Mouse (Mus musculus) erythroblast, embryonic 14.5 days (primary cell): Measurements from ENCODE around the gene Hcn2. TPM values are rescaled to one million over a fixed set of nuclear protein-coding genes. Genes with fewer than 3 reads are reported as not detected.

Experiments used
- H3K27me3 ChIP-seq: 2 replicates; pipeline ENCODE4 v1.6.1; 2012; ENCODE audit warnings: inconsistent platforms; ENCODE audit not compliant: control insufficient read depth
- H3K36me3 ChIP-seq: 2 replicates; pipeline ENCODE4 v1.6.1; 2012; ENCODE audit warnings: mild to moderate bottlenecking, inconsistent platforms; ENCODE audit not compliant: control insufficient read depth
- H3K4me1 ChIP-seq: 2 replicates; pipeline ENCODE4 v1.6.1; 2012; ENCODE audit warnings: inconsistent platforms; ENCODE audit not compliant: control insufficient read depth
- H3K4me3 ChIP-seq: replicated peaks from 2 replicates; pipeline ENCODE3; 2012; ENCODE audit warnings: moderate library complexity, mild to moderate bottlenecking, inconsistent platforms
- H3K9me3 ChIP-seq: 2 replicates; pipeline ENCODE4 v1.6.1; 2012; ENCODE audit warnings: low read length, inconsistent platforms, mixed read lengths; ENCODE audit not compliant: control insufficient read depth
- GATA1 ChIP-seq: IDR thresholded peaks from 2 replicates; pipeline ENCODE4 v1.6.1; 2012; ENCODE audit warnings: low read length, inconsistent platforms, mixed read lengths
- TAL1 ChIP-seq: IDR thresholded peaks from 3 replicates; pipeline ENCODE4 v1.6.1; 2012; ENCODE audit warnings: low read length, inconsistent platforms, mixed read lengths
- polyA plus RNA-seq: library from polyadenylated mRNA; stranded (reverse); fragments of >175 nt; gene quantifications from 2 replicates; pipeline ENCODE4 v1.2.3, GENCODE M21; 2012

Gene Hcn2
- polyA plus RNA-seq: 0.08 and 0.15 TPM in 2 replicates

DNA sequence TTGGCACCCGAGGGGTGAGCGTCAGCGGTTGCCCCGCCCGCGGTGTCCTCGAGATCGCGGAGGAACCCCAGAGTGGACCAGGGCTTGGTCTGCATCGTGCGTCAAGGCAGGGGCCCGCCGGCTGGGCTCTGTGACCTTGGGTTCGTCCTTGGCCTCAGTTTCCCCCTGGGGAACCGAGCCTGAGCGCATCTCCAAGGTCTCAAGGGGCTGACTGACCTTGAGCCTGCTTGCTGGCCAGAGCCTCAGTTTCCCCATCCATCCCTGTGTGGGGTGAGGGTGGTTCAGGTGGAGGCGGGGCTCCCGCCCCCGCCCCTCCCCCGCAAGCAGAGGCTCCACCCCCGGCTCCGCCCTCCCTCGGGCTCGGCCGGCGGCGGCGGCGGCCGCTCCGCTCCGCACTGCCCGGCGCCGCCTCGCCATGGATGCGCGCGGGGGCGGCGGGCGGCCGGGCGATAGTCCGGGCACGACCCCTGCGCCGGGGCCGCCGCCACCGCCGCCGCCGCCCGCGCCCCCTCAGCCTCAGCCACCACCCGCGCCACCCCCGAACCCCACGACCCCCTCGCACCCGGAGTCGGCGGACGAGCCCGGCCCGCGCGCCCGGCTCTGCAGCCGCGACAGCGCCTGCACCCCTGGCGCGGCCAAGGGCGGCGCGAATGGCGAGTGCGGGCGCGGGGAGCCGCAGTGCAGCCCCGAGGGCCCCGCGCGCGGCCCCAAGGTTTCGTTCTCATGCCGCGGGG lies at the start of gene Hcn2:
Hcn2 (plus strand) TSS at position 381 of the 734 bp plus-strand sequence.
- peak within 1 kb of the TSS; percentile 58 for H3K4me3 ChIP-seq
- TF ChIP-seq TAL1 (no peak), GATA1 (no peak)
- H3K4me1 ChIP-seq: peaks cover 43% of the 10 kb centered on the region
- peaks cover 75% of the 10 kb centered on the region for H3K27me3 ChIP-seq
- peaks cover 7% of the 10 kb centered on the region; the same call in 1 of the 2 replicates for H3K9me3 ChIP-seq
- peaks cover 23% of the 10 kb centered on the region for H3K36me3 ChIP-seq

DNA sequence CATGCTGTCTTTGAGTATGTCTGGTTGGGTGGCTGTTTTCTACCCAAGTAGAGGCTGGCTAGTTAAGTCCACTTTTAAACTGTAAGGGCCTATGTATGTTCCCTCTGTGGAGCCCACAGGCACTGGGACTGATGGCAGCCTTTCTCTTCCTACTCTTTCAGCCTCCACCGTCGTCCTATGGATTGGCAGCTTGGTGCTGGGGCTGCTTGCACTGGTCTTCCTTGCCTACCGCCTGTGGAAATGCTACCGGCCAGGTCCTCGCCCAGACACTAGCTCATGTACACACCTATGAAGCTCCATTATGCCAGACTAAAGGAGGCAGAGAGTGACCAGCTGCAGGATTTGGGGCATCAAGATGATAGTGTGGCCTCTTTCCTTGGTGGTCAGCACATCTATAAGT lies 48.4 kb upstream of the Hcn2 start:
- H3K27me3 ChIP-seq: peaks cover 6% of the 10 kb centered on the region
- no peak overlapping the region for H3K4me3 ChIP-seq
- H3K36me3 ChIP-seq: peaks cover 10% of the 10 kb centered on the region
- H3K4me1 ChIP-seq: peaks cover 41% of the 10 kb centered on the region
- no peak for TF ChIP-seq GATA1
- TF ChIP-seq TAL1: no peak
- no peaks in the 10 kb centered on the region for H3K9me3 ChIP-seq

DNA sequence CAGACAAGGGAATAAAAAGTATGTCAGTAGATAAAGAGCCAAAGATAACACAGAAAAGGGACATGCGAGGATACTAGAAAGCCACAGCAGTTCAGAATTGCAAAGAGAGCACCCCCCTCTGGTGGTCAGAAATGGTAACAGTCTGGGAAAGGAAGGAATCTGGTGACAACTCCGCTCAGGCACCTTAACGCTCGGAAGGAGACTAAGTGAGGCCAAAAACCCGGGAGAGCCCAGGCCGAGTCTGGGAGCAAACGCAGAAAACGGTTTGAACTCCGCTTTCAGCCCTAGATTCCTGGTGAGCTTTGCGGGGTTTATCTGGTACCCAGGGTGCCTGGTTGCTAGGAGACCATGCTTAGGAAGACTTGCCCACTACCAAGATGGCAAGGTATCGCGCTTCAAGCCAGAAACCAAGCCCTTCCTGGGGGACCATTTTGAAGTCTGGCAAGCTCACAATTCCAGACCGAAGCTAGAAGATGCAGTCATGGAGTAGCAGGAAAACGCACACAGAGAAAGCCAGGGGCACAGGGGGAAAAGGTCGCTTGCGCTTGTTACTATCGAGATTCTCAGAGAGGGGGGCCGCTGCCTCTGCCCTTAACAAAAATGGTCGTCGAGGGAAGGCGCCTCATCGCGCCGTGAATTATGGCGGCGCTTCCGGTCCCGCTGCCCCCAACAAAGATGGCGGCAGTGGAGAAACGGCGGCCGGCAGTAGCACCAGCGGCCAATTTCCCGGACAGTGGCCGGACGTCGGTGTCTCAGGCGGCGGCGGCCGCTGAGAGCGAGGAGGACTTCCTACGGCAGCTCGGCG lies 47.5 kb upstream of the Hcn2 start, which contains the start of gene Tpgs1:
Tpgs1 (plus strand) TSS at position 599 of the 805 bp plus-strand sequence.
- Histone ChIP-seq H3K9me3 (no peaks in the 10 kb centered on the region), H3K4me1 (peaks cover 38% of the 10 kb centered on the region), H3K4me3 (peak within 1 kb of the TSS; percentile 88), H3K36me3 (peaks cover 14% of the 10 kb centered on the region), H3K27me3 (peaks cover 6% of the 10 kb centered on the region)
- TF ChIP-seq GATA1 (0 out of 2 replicates have a peak, but pooled peaks have one; percentile 15), TAL1 (no peak)

DNA sequence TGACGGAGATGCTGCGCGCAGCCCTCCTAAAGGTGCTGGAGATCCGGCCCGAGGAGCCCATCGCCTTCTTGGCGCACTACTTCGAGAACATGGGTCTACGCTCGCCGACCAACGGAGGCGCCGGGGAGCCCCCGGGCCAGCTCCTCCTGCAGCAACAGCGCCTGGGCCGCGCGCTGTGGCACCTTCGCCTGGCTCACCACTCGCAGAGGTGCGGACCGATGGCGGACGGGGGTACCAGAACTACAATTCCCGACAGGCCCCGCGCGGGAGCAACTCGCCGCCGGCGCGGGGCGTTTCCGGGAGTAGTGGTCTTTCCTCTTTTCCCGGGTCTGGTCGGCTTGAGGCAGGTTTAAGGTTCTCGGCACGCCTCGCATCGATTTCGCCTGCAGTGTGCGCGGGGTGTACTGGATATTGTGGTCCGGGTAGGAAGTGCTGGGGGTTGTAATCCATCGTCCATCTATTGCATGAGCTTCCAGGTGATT lies 46.8 kb upstream of the Hcn2 start:
- TF ChIP-seq TAL1 (no peak), GATA1 (no peak)
- Histone ChIP-seq H3K9me3 (no peaks in the 10 kb centered on the region), H3K4me1 (peaks cover 35% of the 10 kb centered on the region), H3K36me3 (peaks cover 14% of the 10 kb centered on the region), H3K27me3 (peaks cover 6% of the 10 kb centered on the region), H3K4me3 (peak overlapping the region; percentile 88)

DNA sequence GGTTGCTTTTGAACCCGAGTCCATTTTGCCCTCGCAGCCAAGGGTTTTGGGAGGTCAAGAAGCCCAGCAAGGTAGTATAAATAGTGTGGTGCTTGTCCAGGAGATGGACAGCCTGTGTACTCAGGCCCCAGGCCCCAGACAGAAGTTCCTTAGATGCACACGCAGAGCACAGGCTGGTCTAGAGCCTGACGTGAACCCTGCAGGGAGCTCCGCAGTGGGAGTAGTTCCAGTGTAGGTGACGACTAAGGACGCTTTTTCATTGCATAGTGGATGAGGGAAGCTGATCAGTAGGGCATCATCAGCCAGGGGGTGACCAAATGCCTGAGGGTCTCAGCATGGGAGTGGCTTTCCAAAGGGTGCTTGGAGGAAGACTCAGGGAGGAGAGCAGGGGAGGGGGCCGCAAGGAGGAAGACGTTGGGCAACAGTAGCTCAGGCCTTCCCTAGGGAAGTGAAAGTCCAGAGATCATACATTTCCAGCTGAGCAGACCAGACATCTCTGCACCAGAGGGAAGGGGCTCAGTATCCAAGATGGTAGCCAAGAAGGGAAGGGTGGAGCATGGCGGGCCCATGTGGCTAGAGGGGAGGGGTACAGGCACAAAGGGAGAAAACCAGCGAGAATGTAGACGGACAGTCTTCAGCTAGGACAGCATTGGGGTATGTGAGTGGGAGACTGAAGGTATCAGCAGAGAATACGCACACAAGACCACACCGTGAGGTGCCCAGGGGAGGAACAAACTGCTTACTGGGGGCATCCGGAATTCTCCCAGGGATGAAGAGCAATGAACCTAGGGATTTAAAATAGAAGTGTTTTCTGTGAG lies 46.2 kb upstream of the Hcn2 start:
- Histone ChIP-seq H3K36me3 (peaks cover 15% of the 10 kb centered on the region), H3K27me3 (peaks cover 6% of the 10 kb centered on the region), H3K4me3 (peak overlapping the region; percentile 88), H3K9me3 (no peaks in the 10 kb centered on the region), H3K4me1 (peaks cover 35% of the 10 kb centered on the region)
- TF ChIP-seq GATA1 (no peak), TAL1 (no peak)

DNA sequence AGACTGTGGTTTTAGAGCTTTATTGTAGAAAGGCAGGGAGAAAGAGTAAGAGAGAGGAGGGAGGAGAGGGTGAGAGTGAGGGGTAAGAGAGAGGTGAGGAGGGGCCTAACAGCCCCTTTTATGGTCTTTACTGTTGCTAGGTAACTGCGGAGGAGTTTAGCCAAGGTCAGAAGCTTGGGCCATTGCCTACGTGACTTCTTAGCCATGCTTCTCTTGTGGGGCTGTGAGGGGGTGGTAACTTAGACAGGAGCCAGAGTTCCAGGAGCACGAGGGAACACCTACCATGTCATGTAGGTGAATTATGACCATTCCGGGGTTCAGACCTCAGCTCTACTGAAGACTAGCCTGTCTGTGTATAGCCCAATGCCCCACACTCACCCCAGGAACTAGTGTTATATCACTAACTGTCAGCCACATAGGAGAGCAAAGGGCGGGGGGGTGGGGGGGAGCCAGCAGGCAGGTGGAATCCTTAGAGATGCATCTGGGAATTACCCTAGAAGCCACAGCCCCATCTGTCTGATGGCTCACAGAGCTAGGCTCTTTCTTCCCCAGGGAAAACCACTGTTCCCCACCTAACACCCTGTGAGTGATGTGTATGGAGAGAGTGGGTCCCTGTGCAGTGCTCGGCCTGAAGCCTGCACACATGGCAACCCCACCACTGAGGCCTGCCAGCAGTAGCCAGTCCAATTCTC lies 44.9 kb upstream of the Hcn2 start:
- Histone ChIP-seq H3K9me3 (no peaks in the 10 kb centered on the region), H3K36me3 (peaks cover 22% of the 10 kb centered on the region), H3K27me3 (peaks cover 2% of the 10 kb centered on the region), H3K4me1 (peaks cover 33% of the 10 kb centered on the region), H3K4me3 (no peak overlapping the region)
- no peak for TF ChIP-seq GATA1

DNA sequence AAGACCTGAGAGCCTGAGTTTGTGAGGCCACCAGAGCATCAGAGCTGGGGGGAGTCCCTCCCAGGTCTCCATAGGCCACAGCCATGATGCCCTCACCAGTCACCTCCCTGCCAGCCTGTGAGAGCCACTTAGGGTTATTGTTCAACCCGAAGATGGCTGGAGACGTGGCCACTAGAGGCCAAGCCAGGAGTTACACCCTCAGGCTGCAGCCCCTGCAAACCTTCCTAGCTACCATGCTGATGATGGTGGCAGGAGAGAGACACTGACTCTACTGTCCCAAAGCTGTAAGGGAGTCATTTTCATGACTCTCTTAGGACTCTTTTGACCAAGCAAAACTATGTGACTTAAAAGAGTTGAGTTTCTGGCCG lies 44.4 kb upstream of the Hcn2 start:
- no peaks in the 10 kb centered on the region for H3K9me3 ChIP-seq
- H3K27me3 ChIP-seq: no peaks in the 10 kb centered on the region; the same call in 1 of the 2 replicates
- TF ChIP-seq GATA1: no peak
- no peak for TF ChIP-seq TAL1
- H3K36me3 ChIP-seq: peaks cover 22% of the 10 kb centered on the region
- H3K4me1 ChIP-seq: peaks cover 33% of the 10 kb centered on the region
- no peak overlapping the region for H3K4me3 ChIP-seq

DNA sequence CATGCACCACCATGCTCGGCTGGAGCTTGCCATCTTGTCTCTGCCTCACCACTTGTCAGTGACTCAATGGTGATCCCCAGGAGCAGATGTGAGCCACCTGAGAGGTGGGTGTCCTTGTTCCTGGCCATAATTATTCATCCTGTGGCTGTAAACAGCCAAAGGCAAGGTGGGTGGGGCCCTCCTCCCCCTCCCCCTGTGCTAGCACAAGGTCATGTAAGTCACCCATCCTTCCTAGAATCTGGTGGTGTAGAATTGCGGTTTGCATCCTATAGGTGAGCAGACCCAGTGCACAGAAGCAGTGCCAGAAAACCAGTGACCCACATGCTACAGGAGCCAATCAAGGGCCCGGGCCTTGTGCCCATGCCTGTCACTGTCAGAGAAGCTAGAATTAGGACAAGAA lies 43.4 kb upstream of the Hcn2 start:
- no peaks in the 10 kb centered on the region for H3K9me3 ChIP-seq
- TF ChIP-seq TAL1: no peak
- no peak for TF ChIP-seq GATA1
- H3K4me3 ChIP-seq: no peak overlapping the region
- H3K27me3 ChIP-seq: no peaks in the 10 kb centered on the region
- peaks cover 32% of the 10 kb centered on the region for H3K4me1 ChIP-seq
- H3K36me3 ChIP-seq: peaks cover 22% of the 10 kb centered on the region
